Mouse (Mus musculus): ENCODE results near the gene B3gnt2. TPM values are rescaled to one million over a fixed set of nuclear protein-coding genes. Genes with fewer than 3 reads are reported as not detected.

B3gnt2 gene
- polyA plus RNA-seq, 1 experiment from 2014 or later: 20.4 TPM

GRCm38 (mm10) chr11:22846960-22847731 lies 13.6 kb downstream of the B3gnt2 start:
- Histone ChIP-seq H3K27ac (ENCODE audit: low read length) (peak overlapping the region; percentile 47; the same call in 1 of the 2 replicates), H3K4me2 (replicated peaks; ENCODE audit: low read depth, low read length) (no peak overlapping the region), H3K4me1 (ENCODE audit: insufficient read depth, low read depth, low read length) (peaks cover 70% of the 10 kb centered on the region), H3K9ac (replicated peaks; ENCODE audit: low read depth) (no peak overlapping the region), H3K36me3 (ENCODE audit: insufficient read depth, low read length) (no peaks in the 10 kb centered on the region), H3K9me3 (ENCODE audit: low read length) (no peaks in the 10 kb centered on the region), H3K27me3 (replicated peaks; ENCODE audit: insufficient read depth, low read length) (no peaks in the 10 kb centered on the region), H3K4me3 (ENCODE audit: low read depth, low read length) (no peak overlapping the region)
- TF ChIP-seq EP300 (IDR thresholded peaks at IDR 0.05) (no peak), CTCF (IDR thresholded peaks at IDR 0.05) (no peak)
- no peak for ATAC-seq
- 52% methylated on average over 8 of the region's 8 CpGs for WGBS
- DNase-seq (ENCODE audit: low spot score): no peak

GRCm38 (mm10) chr11:22846093-22846835 lies 14.5 kb downstream of the B3gnt2 start:
- Histone ChIP-seq H3K9ac (replicated peaks; ENCODE audit: low read depth) (no peak overlapping the region), H3K4me2 (replicated peaks; ENCODE audit: low read depth, low read length) (no peak overlapping the region), H3K9me3 (ENCODE audit: low read length) (no peaks in the 10 kb centered on the region), H3K4me1 (ENCODE audit: insufficient read depth, low read depth, low read length) (peaks cover 70% of the 10 kb centered on the region), H3K27ac (ENCODE audit: low read length) (no peak overlapping the region), H3K36me3 (ENCODE audit: insufficient read depth, low read length) (no peaks in the 10 kb centered on the region), H3K4me3 (ENCODE audit: low read depth, low read length) (no peak overlapping the region), H3K27me3 (replicated peaks; ENCODE audit: insufficient read depth, low read length) (no peaks in the 10 kb centered on the region)
- TF ChIP-seq EP300 (IDR thresholded peaks at IDR 0.05): no peak
- TF ChIP-seq CTCF (IDR thresholded peaks at IDR 0.05): no peak
- DNase-seq (ENCODE audit: low spot score) (no peak), ATAC-seq (no peak)
- 59% methylated on average over 6 of the region's 6 CpGs for WGBS

DNA sequence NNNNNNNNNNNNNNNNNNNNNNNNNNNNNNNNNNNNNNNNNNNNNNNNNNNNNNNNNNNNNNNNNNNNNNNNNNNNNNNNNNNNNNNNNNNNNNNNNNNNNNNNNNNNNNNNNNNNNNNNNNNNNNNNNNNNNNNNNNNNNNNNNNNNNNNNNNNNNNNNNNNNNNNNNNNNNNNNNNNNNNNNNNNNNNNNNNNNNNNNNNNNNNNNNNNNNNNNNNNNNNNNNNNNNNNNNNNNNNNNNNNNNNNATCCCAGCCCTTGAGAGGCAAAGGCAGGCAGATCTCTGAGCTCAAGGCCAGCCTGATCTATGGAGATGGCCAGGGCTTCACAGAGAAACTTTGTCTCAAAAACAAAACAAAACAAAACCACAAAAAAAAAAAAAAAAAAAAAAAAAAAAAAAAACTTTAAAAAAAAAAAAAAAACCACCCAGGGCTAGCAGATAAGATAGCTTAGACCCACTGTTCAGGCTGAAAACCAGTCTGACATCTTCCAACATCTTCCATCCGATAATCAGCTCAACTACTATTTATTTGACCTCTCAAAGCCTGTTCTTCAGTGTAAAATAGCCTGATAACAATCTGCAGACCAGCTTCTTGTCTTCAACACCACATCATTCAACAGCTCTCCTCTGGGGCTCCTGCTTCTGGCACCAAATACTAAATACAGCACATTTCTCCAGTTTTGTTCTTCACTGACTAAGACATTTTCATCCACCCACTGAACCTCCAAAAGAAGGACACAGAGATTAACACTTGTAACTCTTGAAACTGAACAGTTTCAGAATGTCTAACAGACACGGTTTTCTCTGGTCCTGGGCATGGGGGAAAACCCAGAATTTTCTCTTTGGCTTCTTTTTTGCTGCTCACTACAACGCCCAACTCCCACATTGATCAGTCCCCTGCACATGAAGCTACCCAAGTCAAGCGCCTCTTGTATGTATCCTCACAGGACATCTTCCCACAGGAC lies 15.7 kb downstream of the B3gnt2 start:
- Histone ChIP-seq H3K27me3 (replicated peaks; ENCODE audit: insufficient read depth, low read length) (no peaks in the 10 kb centered on the region), H3K4me3 (ENCODE audit: low read depth, low read length) (no peak overlapping the region), H3K9ac (replicated peaks; ENCODE audit: low read depth) (no peak overlapping the region), H3K4me1 (ENCODE audit: insufficient read depth, low read depth, low read length) (peaks cover 59% of the 10 kb centered on the region), H3K9me3 (ENCODE audit: low read length) (no peaks in the 10 kb centered on the region), H3K4me2 (replicated peaks; ENCODE audit: low read depth, low read length) (no peak overlapping the region), H3K36me3 (ENCODE audit: insufficient read depth, low read length) (no peaks in the 10 kb centered on the region), H3K27ac (ENCODE audit: low read length) (peak overlapping the region; percentile 9; the same call in 1 of the 2 replicates)
- DNase-seq (ENCODE audit: low spot score) (peak; percentile 63), ATAC-seq (peak; percentile 4; the same call in 1 of the 2 replicates)
- 47% methylated on average over 4 of the region's 4 CpGs for WGBS
- TF ChIP-seq EP300 (IDR thresholded peaks at IDR 0.05) (no peak), CTCF (IDR thresholded peaks at IDR 0.05) (no peak)

- no peak for ATAC-seq
- WGBS: 63% methylated on average over 3 of the region's 3 CpGs
- no peaks in the 10 kb centered on the region for H3K9me3 ChIP-seq (ENCODE audit: low read length)
- TF ChIP-seq EP300 (IDR thresholded peaks at IDR 0.05) (no peak), CTCF (IDR thresholded peaks at IDR 0.05) (no peak)
- peaks cover 14% of the 10 kb centered on the region; the same call in 1 of the 2 replicates for H3K4me1 ChIP-seq (ENCODE audit: insufficient read depth, low read depth, low read length)
- H3K4me3 ChIP-seq (ENCODE audit: low read depth, low read length): no peak overlapping the region
- no peaks in the 10 kb centered on the region for H3K27me3 ChIP-seq (replicated peaks; ENCODE audit: insufficient read depth, low read length)
- H3K27ac ChIP-seq (ENCODE audit: low read length): no peak overlapping the region
- peaks cover 9% of the 10 kb centered on the region; the same call in 1 of the 2 replicates for H3K36me3 ChIP-seq (ENCODE audit: insufficient read depth, low read length)
- no peak overlapping the region for H3K9ac ChIP-seq (replicated peaks; ENCODE audit: low read depth)
- no peak for DNase-seq (ENCODE audit: low spot score)
- no peak overlapping the region for H3K4me2 ChIP-seq (replicated peaks; ENCODE audit: low read depth, low read length)
Observed at GRCm38 (mm10) chr11:22839456-22839855, 21.3 kb downstream of the B3gnt2 start.

GRCm38 (mm10) chr11:22838361-22838760 lies 22.4 kb downstream of the B3gnt2 start:
- Histone ChIP-seq H3K4me3 (ENCODE audit: low read depth, low read length) (no peak overlapping the region), H3K9ac (replicated peaks; ENCODE audit: low read depth) (no peak overlapping the region), H3K36me3 (ENCODE audit: insufficient read depth, low read length) (peaks cover 9% of the 10 kb centered on the region; the same call in 1 of the 2 replicates), H3K4me1 (ENCODE audit: insufficient read depth, low read depth, low read length) (peaks cover 8% of the 10 kb centered on the region; the same call in 1 of the 2 replicates), H3K4me2 (replicated peaks; ENCODE audit: low read depth, low read length) (no peak overlapping the region), H3K27me3 (replicated peaks; ENCODE audit: insufficient read depth, low read length) (no peaks in the 10 kb centered on the region), H3K9me3 (ENCODE audit: low read length) (no peaks in the 10 kb centered on the region), H3K27ac (ENCODE audit: low read length) (no peak overlapping the region)
- TF ChIP-seq CTCF (IDR thresholded peaks at IDR 0.05) (no peak), EP300 (IDR thresholded peaks at IDR 0.05) (no peak)
- 30% methylated on average over 1 of the region's 1 CpGs for WGBS
- DNase-seq (ENCODE audit: low spot score) (no peak), ATAC-seq (no peak)
